Mouse (Mus musculus): Measurements from ENCODE around the gene Cks1b. TPM values are rescaled to one million over a fixed set of nuclear protein-coding genes. Genes with fewer than 3 reads are reported as not detected.

Gene Cks1b
- polyA plus RNA-seq, 1 experiment from 2014 or later, result 266 TPM

- H3K4me3 ChIP-seq, result no peak overlapping the region
- no peak overlapping the region for H3K27ac ChIP-seq
- no peaks in the 10 kb centered on the region for H3K9me3 ChIP-seq (replicated peaks)
- WGBS, result 86% methylated on average over 5 of the region's 5 CpGs
- H3K36me3 ChIP-seq, result peaks cover 43% of the 10 kb centered on the region
- H3K27me3 ChIP-seq, result no peaks in the 10 kb centered on the region
- no peak overlapping the region for H3K4me2 ChIP-seq
- H3K4me1 ChIP-seq (replicated peaks), result peaks cover 42% of the 10 kb centered on the region
- no peak for ATAC-seq (replicated peaks; ENCODE audit: insufficient number of reproducible peaks, insufficient read depth, low FRiP score, low read depth)
- no peak overlapping the region for H3K9ac ChIP-seq
These were observed 6.4 kb upstream of the Cks1b start for GRCm38 (mm10) chr3:89424416-89425140.

- H3K9me3 ChIP-seq (replicated peaks), result no peaks in the 10 kb centered on the region
- peaks cover 42% of the 10 kb centered on the region for H3K4me1 ChIP-seq (replicated peaks)
- 65% methylated on average over 6 of the region's 6 CpGs for WGBS
- peak overlapping the region; percentile 28; the same call in 1 of the 2 replicates for H3K9ac ChIP-seq
- H3K27me3 ChIP-seq, result no peaks in the 10 kb centered on the region
- peak overlapping the region; percentile 70 for H3K4me3 ChIP-seq
- ATAC-seq (replicated peaks; ENCODE audit: insufficient number of reproducible peaks, insufficient read depth, low FRiP score, low read depth), result no peak
- peaks cover 35% of the 10 kb centered on the region for H3K36me3 ChIP-seq
- H3K27ac ChIP-seq, result peak overlapping the region; percentile 99
- peak overlapping the region; percentile 71 for H3K4me2 ChIP-seq
These were observed 4.5 kb upstream of the Cks1b start for GRCm38 (mm10) chr3:89422556-89423205.

DNA sequence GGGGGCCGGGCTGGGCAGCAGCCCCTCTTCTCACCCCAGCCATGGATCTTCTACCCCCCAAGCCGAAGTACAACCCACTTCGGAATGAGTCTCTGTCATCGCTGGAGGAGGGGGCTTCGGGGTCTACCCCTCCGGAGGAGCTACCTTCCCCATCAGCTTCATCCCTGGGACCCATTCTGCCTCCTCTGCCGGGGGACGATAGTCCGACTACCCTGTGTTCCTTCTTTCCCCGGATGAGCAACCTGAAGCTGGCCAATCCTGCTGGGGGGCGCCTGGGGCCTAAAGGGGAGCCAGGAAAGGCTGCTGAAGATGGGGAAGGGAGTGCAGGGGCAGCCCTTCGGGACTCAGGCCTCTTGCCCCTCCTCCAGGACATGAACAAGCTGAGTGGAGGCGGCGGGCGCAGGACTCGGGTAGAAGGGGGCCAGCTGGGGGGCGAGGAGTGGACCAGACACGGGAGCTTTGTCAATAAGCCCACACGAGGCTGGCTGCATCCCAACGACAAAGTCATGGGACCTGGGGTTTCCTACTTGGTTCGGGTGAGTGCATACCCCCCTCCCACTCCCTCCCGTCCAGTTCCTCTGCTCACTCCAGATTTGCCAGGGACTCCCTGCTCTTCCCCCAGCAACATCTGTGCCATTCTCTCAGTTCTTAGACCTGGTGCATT, 3.8 kb upstream of the Cks1b start:
- H3K4me2 ChIP-seq, result peak overlapping the region; percentile 71
- no peaks in the 10 kb centered on the region for H3K27me3 ChIP-seq
- no peaks in the 10 kb centered on the region for H3K9me3 ChIP-seq (replicated peaks)
- ATAC-seq (replicated peaks; ENCODE audit: insufficient number of reproducible peaks, insufficient read depth, low FRiP score, low read depth), result no peak
- 10% methylated on average over 22 of the region's 22 CpGs for WGBS
- H3K36me3 ChIP-seq, result peaks cover 27% of the 10 kb centered on the region
- H3K27ac ChIP-seq, result peak overlapping the region; percentile 99
- peak overlapping the region; percentile 52 for H3K9ac ChIP-seq
- peaks cover 47% of the 10 kb centered on the region for H3K4me1 ChIP-seq (replicated peaks)
- H3K4me3 ChIP-seq, result peak overlapping the region; percentile 70

DNA sequence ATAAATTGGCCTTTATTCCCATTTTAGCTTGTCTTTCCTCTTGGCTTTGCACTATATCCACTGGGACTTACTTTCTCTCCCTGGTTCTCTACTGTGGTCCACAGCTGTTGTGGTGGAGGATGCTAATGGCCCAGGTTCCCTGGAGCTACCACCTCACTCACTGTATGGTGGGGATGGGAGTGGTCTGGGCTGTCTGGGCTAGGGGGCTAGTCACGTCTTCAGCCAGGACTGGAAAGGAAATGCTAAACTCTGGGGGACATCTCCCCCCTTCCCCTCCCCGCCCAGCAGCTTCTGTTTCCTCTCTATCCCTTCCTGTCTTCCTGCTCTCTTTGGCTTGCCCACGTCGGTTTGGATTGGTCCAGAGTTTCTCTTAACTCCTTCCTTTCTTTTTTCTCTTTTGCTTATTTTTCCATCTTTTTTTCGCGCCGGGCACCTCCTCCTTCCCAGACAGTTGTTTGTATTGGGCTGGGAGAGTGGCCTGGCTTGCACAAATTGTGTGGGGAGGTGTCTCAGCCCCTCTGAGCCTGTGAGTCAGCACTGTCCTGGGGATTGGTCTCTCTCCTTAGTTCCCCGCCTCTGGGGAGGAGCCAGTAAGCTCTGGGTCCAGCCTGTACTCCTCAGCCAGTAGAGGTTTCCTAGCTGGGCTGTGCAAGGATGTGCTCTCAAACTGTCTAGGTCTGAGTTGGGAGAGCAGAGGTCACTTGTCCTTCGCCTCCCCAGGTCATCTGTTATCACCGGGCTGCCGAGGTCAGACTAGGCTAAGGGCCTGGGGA, 3.0 kb upstream of the Cks1b start:
- no peaks in the 10 kb centered on the region for H3K9me3 ChIP-seq (replicated peaks)
- peak overlapping the region; percentile 71 for H3K4me2 ChIP-seq
- ATAC-seq (replicated peaks; ENCODE audit: insufficient number of reproducible peaks, insufficient read depth, low FRiP score, low read depth), result peak; percentile 73
- H3K27ac ChIP-seq, result peak overlapping the region; percentile 99
- peaks cover 30% of the 10 kb centered on the region for H3K36me3 ChIP-seq
- peaks cover 50% of the 10 kb centered on the region for H3K4me1 ChIP-seq (replicated peaks)
- H3K4me3 ChIP-seq, result peak overlapping the region; percentile 70
- H3K27me3 ChIP-seq, result no peaks in the 10 kb centered on the region
- WGBS, result 9% methylated on average over 11 of the region's 11 CpGs
- peak overlapping the region; percentile 52 for H3K9ac ChIP-seq

DNA sequence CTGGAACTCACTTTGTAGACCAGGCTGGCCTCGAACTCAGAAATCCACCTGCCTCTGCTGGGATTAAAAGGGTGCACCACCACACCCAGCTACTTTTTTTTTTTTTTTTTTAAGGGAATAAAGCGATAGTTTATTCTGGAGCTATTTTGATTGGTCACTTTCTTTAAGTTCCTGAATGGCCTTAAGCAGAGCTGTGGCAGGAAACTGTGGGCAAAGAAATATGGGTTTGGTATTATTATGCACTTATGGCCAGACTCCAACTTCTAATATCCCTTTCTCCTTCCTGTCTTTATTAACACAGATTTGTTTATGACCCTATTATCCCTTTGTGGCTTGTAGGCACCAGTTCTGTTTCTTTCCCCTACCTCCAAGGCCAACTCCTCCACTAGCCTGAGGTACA, 2.2 kb upstream of the Cks1b start:
- peak overlapping the region; percentile 20; the same call in 1 of the 2 replicates for H3K9ac ChIP-seq
- H3K9me3 ChIP-seq (replicated peaks), result no peaks in the 10 kb centered on the region
- H3K4me1 ChIP-seq (replicated peaks), result peaks cover 50% of the 10 kb centered on the region
- ATAC-seq (replicated peaks; ENCODE audit: insufficient number of reproducible peaks, insufficient read depth, low FRiP score, low read depth), result no peak
- peak overlapping the region; percentile 99 for H3K27ac ChIP-seq
- H3K27me3 ChIP-seq, result no peaks in the 10 kb centered on the region
- WGBS, result 63% methylated on average over 2 of the region's 2 CpGs
- peak overlapping the region; percentile 71 for H3K4me2 ChIP-seq
- H3K36me3 ChIP-seq, result peaks cover 33% of the 10 kb centered on the region
- H3K4me3 ChIP-seq, result peak overlapping the region; percentile 70

- H3K4me2 ChIP-seq, result peak overlapping the region; percentile 71
- H3K27ac ChIP-seq, result peak overlapping the region; percentile 99
- peaks cover 33% of the 10 kb centered on the region for H3K36me3 ChIP-seq
- H3K9me3 ChIP-seq (replicated peaks), result no peaks in the 10 kb centered on the region
- WGBS, result 18% methylated on average over 3 of the region's 3 CpGs
- no peaks in the 10 kb centered on the region for H3K27me3 ChIP-seq
- no peak for ATAC-seq (replicated peaks; ENCODE audit: insufficient number of reproducible peaks, insufficient read depth, low FRiP score, low read depth)
- peaks cover 50% of the 10 kb centered on the region for H3K4me1 ChIP-seq (replicated peaks)
- H3K9ac ChIP-seq, result peak overlapping the region; percentile 72
- peak overlapping the region; percentile 70 for H3K4me3 ChIP-seq
These were observed 1.8 kb upstream of the Cks1b start for GRCm38 (mm10) chr3:89419981-89420380.

- 1% methylated on average over 9 of the region's 9 CpGs for WGBS
- Histone ChIP-seq H3K36me3 (peaks cover 33% of the 10 kb centered on the region), H3K27me3 (no peaks in the 10 kb centered on the region), H3K4me2 (peak overlapping the region; percentile 71), H3K4me3 (peak overlapping the region; percentile 70), H3K9me3 (replicated peaks) (no peaks in the 10 kb centered on the region), H3K4me1 (replicated peaks) (peaks cover 49% of the 10 kb centered on the region), H3K9ac (peak overlapping the region; percentile 72), H3K27ac (peak overlapping the region; percentile 99)
- ATAC-seq (replicated peaks; ENCODE audit: insufficient number of reproducible peaks, insufficient read depth, low FRiP score, low read depth), result no peak
These were observed 1.4 kb upstream of the Cks1b start for GRCm38 (mm10) chr3:89419571-89419970.

DNA sequence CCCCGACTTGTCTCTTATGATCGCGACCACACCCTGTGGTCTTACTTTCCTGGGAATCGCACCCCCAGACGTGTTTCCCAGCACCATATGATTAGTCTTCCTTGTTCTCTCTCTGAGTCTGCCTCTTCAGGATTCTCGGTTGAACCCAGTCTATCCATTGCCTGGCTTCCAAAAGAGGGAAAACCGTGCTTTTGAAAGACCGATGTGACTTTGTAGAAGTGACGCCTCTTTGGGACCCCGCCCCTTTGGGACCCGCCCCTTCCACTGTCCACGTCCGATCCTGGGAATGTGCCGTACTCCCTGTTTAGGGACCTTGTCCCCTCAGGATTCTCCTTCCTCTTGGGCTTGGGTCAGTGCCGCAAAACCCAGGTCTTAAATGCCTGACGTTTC, 673 bp upstream of the Cks1b start:
- peak; percentile 37 for ATAC-seq (replicated peaks; ENCODE audit: insufficient number of reproducible peaks, insufficient read depth, low FRiP score, low read depth)
- Histone ChIP-seq H3K4me2 (peak overlapping the region; percentile 71), H3K9me3 (replicated peaks) (no peaks in the 10 kb centered on the region), H3K4me3 (peak overlapping the region; percentile 70), H3K27me3 (no peaks in the 10 kb centered on the region), H3K36me3 (peaks cover 31% of the 10 kb centered on the region), H3K4me1 (replicated peaks) (peaks cover 46% of the 10 kb centered on the region), H3K27ac (peak overlapping the region; percentile 99), H3K9ac (peak overlapping the region; percentile 72)
- WGBS, result under 1% methylated on average over 16 of the region's 16 CpGs

DNA sequence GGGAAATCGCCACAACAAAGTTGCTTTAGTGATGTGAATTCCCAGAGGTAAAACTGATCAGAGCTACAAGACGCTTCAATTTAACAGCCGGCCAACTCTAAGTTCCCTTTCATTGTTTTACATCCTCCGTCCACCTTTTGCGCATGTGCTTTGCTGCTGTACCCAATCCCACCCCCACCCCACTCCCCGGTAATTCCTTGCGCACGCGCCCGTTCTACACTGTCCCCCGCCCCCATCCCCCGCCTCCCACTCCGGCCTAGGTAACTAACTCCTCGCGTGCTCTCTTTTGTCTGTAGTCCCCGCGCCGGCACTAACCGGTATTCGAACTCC, 378 bp downstream of the Cks1b start:
- peaks cover 39% of the 10 kb centered on the region for H3K4me1 ChIP-seq (replicated peaks)
- peak overlapping the region; percentile 71 for H3K4me2 ChIP-seq
- peaks cover 28% of the 10 kb centered on the region for H3K36me3 ChIP-seq
- 0 out of 2 replicates have a peak, but pooled peaks have one; percentile 5 for ATAC-seq (replicated peaks; ENCODE audit: insufficient number of reproducible peaks, insufficient read depth, low FRiP score, low read depth)
- no peaks in the 10 kb centered on the region for H3K9me3 ChIP-seq (replicated peaks)
- WGBS, result 0% methylated on average over 20 of the region's 20 CpGs
- peak overlapping the region; percentile 99 for H3K27ac ChIP-seq
- H3K4me3 ChIP-seq, result peak overlapping the region; percentile 70
- peak overlapping the region; percentile 58 for H3K9ac ChIP-seq
- H3K27me3 ChIP-seq, result no peaks in the 10 kb centered on the region

- Histone ChIP-seq H3K9me3 (replicated peaks) (no peaks in the 10 kb centered on the region), H3K27me3 (no peaks in the 10 kb centered on the region), H3K4me3 (peak overlapping the region; percentile 70), H3K27ac (peak overlapping the region; percentile 99), H3K4me2 (peak overlapping the region; percentile 71), H3K36me3 (peaks cover 28% of the 10 kb centered on the region), H3K9ac (peak overlapping the region; percentile 58), H3K4me1 (replicated peaks) (peaks cover 32% of the 10 kb centered on the region)
- ATAC-seq (replicated peaks; ENCODE audit: insufficient number of reproducible peaks, insufficient read depth, low FRiP score, low read depth), result no peak
- WGBS, result 19% methylated on average over 2 of the region's 2 CpGs
These were observed 1.1 kb downstream of the Cks1b start for GRCm38 (mm10) chr3:89417131-89417530.

DNA sequence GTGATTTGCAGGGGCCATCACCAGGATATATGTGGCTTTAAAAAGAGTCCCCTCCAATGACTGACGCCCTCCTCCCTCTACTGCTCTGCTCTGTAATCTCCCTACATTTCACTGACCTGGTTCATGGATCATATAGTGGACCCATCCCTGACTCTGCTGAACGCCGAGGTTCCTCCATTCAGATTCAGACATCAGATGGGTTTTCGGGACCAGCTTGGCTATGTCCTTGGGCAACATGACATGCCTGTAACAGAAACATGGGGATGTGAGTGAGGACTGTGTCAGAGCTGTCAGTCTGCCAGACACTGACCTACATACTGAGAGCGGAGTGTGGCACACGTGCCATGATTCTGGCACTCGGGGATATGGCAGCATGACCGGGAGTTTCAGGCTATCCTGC, 2.0 kb downstream of the Cks1b start:
- no peak overlapping the region for H3K9ac ChIP-seq

More for the DNA sequence above, 2.0 kb downstream of the Cks1b start:
- Histone ChIP-seq H3K36me3 (peaks cover 28% of the 10 kb centered on the region), H3K4me2 (no peak overlapping the region), H3K4me1 (replicated peaks) (peaks cover 24% of the 10 kb centered on the region), H3K9me3 (replicated peaks) (no peaks in the 10 kb centered on the region), H3K27me3 (no peaks in the 10 kb centered on the region), H3K4me3 (0 out of 2 replicates have a peak overlapping the region, but pooled peaks have one; percentile 4), H3K27ac (no peak overlapping the region)
- WGBS, result 94% methylated on average over 8 of the region's 8 CpGs
- ATAC-seq (replicated peaks; ENCODE audit: insufficient number of reproducible peaks, insufficient read depth, low FRiP score, low read depth), result no peak
